Mouse (Mus musculus): Measurements from ENCODE around the gene Ppp3r1. TPM values are rescaled to one million over a fixed set of nuclear protein-coding genes. Genes with fewer than 3 reads are reported as not detected.
"Not testable (repeated sequence)": the region's sequence is repeated elsewhere in the genome, so short reads cannot be mapped to it uniquely, and the experiment has no call there.

The Ppp3r1 gene
- polyA plus RNA-seq, 1 experiment from 2014 or later, result 25.0 TPM

DNA sequence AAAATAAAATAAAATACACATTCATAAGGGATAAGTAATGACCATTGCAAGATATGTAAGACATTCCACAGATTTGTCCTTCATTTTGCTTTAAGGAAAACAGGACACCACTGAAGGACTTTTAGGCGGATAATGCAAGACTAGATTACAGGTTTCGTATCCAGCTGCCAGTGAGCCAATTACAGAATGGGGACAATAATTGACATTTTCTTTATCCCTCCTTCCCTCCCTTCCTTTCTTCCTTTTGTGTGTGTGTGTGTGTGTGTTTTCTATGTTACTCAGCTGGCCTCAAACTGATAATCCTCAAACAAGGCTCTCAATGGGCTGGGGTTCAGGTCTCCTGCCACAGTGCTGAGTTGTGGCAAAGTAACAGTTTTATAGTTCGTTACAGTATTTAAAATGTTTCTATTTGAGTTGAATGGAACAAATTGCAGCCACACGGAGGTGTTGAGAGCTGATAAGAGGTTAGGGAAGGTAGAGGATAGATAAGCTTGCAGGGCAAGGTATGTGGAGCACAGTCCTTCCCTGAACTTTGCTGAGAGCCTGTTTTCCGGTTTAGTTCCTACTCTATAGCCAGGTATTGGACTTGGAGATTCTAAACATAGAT is 53.9 kb downstream of the Ppp3r1 start:
- Histone ChIP-seq H3K36me3 (ENCODE audit: control insufficient read depth, insufficient read depth) (no peaks in the 10 kb centered on the region), H3K27ac (ENCODE audit: low read length) (peak overlapping the region; percentile 10; the same call in 1 of the 2 replicates), H3K4me1 (ENCODE audit: control insufficient read depth, low read depth, low read length) (peaks cover 14% of the 10 kb centered on the region), H3K27me3 (ENCODE audit: control insufficient read depth, insufficient read depth, low read depth, low read length) (no peaks in the 10 kb centered on the region), H3K9ac (ENCODE audit: low read depth, low read length) (peak overlapping the region; percentile 35), H3K4me2 (ENCODE audit: low read depth, low read length) (peak overlapping the region; percentile 86), H3K9me3 (replicated peaks; ENCODE audit: control insufficient read depth, low read length) (no peaks in the 10 kb centered on the region), H3K4me3 (ENCODE audit: low read depth, low read length) (peak overlapping the region; percentile 94)
- 0 out of 2 replicates have a peak, but pooled peaks have one; percentile 5 for ATAC-seq (ENCODE audit: low read depth)
- WGBS (ENCODE audit: insufficient replicate concordance), result 16% methylated on average over 5 of the region's 5 CpGs

DNA sequence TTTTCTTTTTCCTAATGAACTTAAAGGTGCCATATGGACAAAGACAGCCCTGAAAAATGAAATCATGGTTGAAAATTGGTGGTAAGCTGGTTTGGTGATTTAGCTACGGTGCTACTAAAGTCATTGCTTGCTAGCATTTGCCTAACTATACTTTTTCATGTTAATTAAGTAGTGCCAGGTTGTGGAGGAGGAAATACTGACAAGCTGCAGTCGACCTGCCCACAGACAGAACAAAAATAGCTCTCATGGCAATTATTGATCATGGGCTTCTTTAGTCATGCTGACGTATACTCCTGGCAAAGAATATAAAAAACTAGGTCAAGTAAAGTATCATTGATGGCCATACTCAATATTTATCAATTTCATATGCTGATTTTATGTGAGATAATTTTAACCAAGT is 56.4 kb downstream of the Ppp3r1 start:
- Histone ChIP-seq H3K9me3 (replicated peaks; ENCODE audit: control insufficient read depth, low read length) (no peaks in the 10 kb centered on the region), H3K27me3 (ENCODE audit: control insufficient read depth, insufficient read depth, low read depth, low read length) (no peaks in the 10 kb centered on the region), H3K9ac (ENCODE audit: low read depth, low read length) (no peak overlapping the region), H3K36me3 (ENCODE audit: control insufficient read depth, insufficient read depth) (no peaks in the 10 kb centered on the region), H3K4me3 (ENCODE audit: low read depth, low read length) (no peak overlapping the region), H3K4me2 (ENCODE audit: low read depth, low read length) (no peak overlapping the region), H3K4me1 (ENCODE audit: control insufficient read depth, low read depth, low read length) (peaks cover 11% of the 10 kb centered on the region), H3K27ac (ENCODE audit: low read length) (no peak overlapping the region)
- no peak for ATAC-seq (ENCODE audit: low read depth)
- 63% methylated on average over 3 of the region's 3 CpGs for WGBS (ENCODE audit: insufficient replicate concordance)

DNA sequence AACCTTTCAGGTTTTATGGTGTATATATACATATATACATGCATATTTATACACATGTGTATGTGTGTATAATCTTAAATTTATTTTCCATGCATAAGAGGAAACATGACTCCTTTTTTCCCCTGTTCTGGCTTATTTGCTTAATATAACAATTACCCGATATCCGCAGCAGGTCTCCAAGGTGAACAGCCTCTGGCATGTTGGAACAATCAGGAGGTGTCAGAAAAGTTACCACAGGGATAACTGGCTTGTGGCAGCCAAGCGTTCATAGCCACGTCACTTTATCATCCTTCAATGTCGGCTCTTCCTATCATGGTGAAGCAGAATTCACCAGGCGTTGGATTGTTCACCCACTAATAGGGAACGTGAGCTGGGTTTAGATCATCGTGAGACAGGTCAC is 62.1 kb downstream of the Ppp3r1 start:
- Histone ChIP-seq H3K4me3 (ENCODE audit: low read depth, low read length) (no peak overlapping the region), H3K27me3 (ENCODE audit: control insufficient read depth, insufficient read depth, low read depth, low read length) (no peaks in the 10 kb centered on the region), H3K4me1 (ENCODE audit: control insufficient read depth, low read depth, low read length) (no peaks in the 10 kb centered on the region), H3K9me3 (replicated peaks; ENCODE audit: control insufficient read depth, low read length) (no peaks in the 10 kb centered on the region), H3K36me3 (ENCODE audit: control insufficient read depth, insufficient read depth) (peaks cover 5% of the 10 kb centered on the region; the same call in 1 of the 2 replicates), H3K9ac (ENCODE audit: low read depth, low read length) (no peak overlapping the region), H3K27ac (ENCODE audit: low read length) (no peak overlapping the region), H3K4me2 (ENCODE audit: low read depth, low read length) (no peak overlapping the region)
- ATAC-seq (ENCODE audit: low read depth), result no peak
- 81% methylated on average over 8 of the region's 8 CpGs for WGBS (ENCODE audit: insufficient replicate concordance)

DNA sequence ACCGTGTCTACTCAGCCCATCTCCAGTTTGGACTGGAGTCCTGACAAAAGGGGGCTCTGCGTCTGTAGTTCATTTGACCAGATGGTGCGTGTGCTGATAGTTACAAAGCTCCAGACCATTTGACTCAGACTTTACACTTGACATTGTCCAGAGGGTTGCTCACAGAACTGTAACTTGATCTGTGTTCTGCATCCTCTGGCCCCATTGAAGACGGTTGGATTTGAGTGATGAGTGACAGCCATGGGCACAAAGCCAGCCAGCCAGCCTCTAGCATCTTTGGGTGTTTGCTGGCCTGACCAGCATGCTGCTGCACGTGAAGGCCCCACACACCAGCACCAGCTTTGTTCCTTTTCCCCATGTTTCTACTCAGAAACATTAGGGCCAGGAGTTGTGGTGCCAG is 73.7 kb downstream of the Ppp3r1 start:
- no peak overlapping the region for H3K4me2 ChIP-seq (ENCODE audit: low read depth, low read length)

DNA sequence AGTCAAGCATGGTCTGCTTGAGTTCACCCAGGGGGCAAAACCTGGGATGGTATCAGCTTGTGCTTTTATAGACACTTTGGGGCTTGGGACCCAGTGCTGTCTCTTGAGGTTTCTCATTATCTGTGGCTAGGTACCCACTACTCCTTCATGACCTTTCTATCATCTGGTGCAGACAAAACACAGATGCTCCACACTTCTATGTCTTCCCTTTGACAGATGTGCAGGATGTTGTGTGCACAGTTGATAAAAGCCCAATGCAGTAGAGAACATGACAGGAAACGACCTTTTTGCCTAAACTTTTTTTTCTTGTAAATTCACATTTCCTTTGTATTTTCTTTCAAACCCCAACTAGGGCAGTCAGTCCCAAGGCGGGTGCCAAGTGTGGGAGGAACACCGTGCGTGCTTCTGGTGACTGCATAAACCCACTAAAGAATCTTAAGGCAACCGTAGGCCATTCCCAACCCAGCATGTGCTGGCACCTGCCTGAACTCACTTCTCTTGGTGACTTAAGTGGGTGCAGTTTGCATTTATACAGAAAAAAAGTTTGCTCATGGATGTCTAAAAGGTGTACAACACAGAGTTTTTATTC is 77.5 kb downstream of the Ppp3r1 start:
- Histone ChIP-seq H3K4me1 (ENCODE audit: control insufficient read depth, low read depth, low read length) (no peaks in the 10 kb centered on the region; the same call in 1 of the 2 replicates), H3K27me3 (ENCODE audit: control insufficient read depth, insufficient read depth, low read depth, low read length) (no peaks in the 10 kb centered on the region), H3K9ac (ENCODE audit: low read depth, low read length) (no peak overlapping the region), H3K36me3 (ENCODE audit: control insufficient read depth, insufficient read depth) (peaks cover 4% of the 10 kb centered on the region; the same call in 1 of the 2 replicates), H3K27ac (ENCODE audit: low read length) (no peak overlapping the region), H3K4me3 (ENCODE audit: low read depth, low read length) (no peak overlapping the region), H3K4me2 (ENCODE audit: low read depth, low read length) (no peak overlapping the region), H3K9me3 (replicated peaks; ENCODE audit: control insufficient read depth, low read length) (no peaks in the 10 kb centered on the region)
- ATAC-seq (ENCODE audit: low read depth), result peak; percentile 55
- WGBS (ENCODE audit: insufficient replicate concordance), result 20% methylated on average over 5 of the region's 5 CpGs

More for the DNA sequence above, 73.7 kb downstream of the Ppp3r1 start:
- ATAC-seq (ENCODE audit: low read depth), result no peak
- H3K27me3 ChIP-seq (ENCODE audit: control insufficient read depth, insufficient read depth, low read depth, low read length), result no peaks in the 10 kb centered on the region
- H3K9me3 ChIP-seq (replicated peaks; ENCODE audit: control insufficient read depth, low read length), result no peaks in the 10 kb centered on the region
- H3K4me1 ChIP-seq (ENCODE audit: control insufficient read depth, low read depth, low read length), result no peaks in the 10 kb centered on the region; the same call in 1 of the 2 replicates
- 74% methylated on average over 5 of the region's 5 CpGs for WGBS (ENCODE audit: insufficient replicate concordance)
- H3K27ac ChIP-seq (ENCODE audit: low read length), result no peak overlapping the region
- peaks cover 8% of the 10 kb centered on the region for H3K36me3 ChIP-seq (ENCODE audit: control insufficient read depth, insufficient read depth)
- no peak overlapping the region for H3K9ac ChIP-seq (ENCODE audit: low read depth, low read length)
- no peak overlapping the region for H3K4me3 ChIP-seq (ENCODE audit: low read depth, low read length)

DNA sequence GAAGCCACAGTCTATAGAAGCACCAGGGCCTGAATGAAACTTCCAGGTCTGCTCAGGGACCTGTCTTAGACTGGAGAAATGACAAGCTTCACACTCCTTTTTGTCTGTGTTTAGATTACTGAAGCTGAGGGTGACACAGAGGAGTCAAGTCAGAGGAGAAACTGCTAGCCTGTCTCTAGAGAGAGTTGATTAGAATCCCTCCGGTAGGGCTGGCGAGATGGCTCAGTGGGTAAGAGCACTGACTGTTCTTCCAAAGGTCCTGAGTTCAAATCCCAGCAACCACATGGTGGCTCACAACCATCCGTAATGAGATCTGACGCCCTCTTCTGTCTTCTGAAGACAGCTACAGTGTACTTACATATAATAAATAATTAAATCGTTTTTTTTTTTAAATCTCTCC is 79.5 kb downstream of the Ppp3r1 start:
- H3K36me3 ChIP-seq (ENCODE audit: control insufficient read depth, insufficient read depth); H3K4me3 ChIP-seq (ENCODE audit: low read depth, low read length); H3K9me3 ChIP-seq (replicated peaks; ENCODE audit: control insufficient read depth, low read length); ATAC-seq (ENCODE audit: low read depth); H3K4me1 ChIP-seq (ENCODE audit: control insufficient read depth, low read depth, low read length); H3K27me3 ChIP-seq (ENCODE audit: control insufficient read depth, insufficient read depth, low read depth, low read length); H3K9ac ChIP-seq (ENCODE audit: low read depth, low read length); H3K4me2 ChIP-seq (ENCODE audit: low read depth, low read length); H3K27ac ChIP-seq (ENCODE audit: low read length): not testable (repeated sequence)
- WGBS (ENCODE audit: insufficient replicate concordance), result 70% methylated on average over 5 of the region's 5 CpGs

DNA sequence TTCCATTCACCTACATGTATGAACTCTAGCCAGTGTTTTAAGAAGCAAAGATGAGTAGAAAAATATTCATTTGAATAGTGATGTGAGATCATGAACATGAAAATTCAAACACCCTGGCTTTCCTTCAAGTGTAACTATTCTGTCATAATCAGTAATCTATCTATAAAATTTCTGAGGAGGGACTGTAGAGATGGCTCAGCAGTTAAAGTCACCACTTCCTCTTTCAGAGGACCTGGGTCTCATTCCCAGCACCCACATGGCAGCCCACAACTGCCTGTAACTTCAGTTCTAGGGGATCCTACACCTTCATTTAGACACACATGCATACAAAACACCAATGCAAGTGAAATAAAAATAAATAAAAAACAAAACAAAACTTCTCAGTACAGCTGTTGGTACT is 89.7 kb downstream of the Ppp3r1 start:
- ATAC-seq (ENCODE audit: low read depth), result no peak
- no peaks in the 10 kb centered on the region for H3K4me1 ChIP-seq (ENCODE audit: control insufficient read depth, low read depth, low read length)
- no peak overlapping the region for H3K27ac ChIP-seq (ENCODE audit: low read length)
- H3K4me2 ChIP-seq (ENCODE audit: low read depth, low read length), result no peak overlapping the region
- no peaks in the 10 kb centered on the region for H3K9me3 ChIP-seq (replicated peaks; ENCODE audit: control insufficient read depth, low read length)
- no peak overlapping the region for H3K4me3 ChIP-seq (ENCODE audit: low read depth, low read length)
- no peaks in the 10 kb centered on the region for H3K27me3 ChIP-seq (ENCODE audit: control insufficient read depth, insufficient read depth, low read depth, low read length)
- no peaks in the 10 kb centered on the region for H3K36me3 ChIP-seq (ENCODE audit: control insufficient read depth, insufficient read depth)
- no peak overlapping the region for H3K9ac ChIP-seq (ENCODE audit: low read depth, low read length)

Other genes starting within 250 kb of the Ppp3r1 start
- gene Fbxo48, start 207.9 kb upstream of the Ppp3r1 start, polyA plus RNA-seq (2015; fragmentation: Nextera tagmentation; extraction: Ambion mirVana), result 1.5 and 1.9 TPM in 2 replicates
- gene Cnrip1, start 107.7 kb upstream of the Ppp3r1 start, polyA plus RNA-seq (2015; fragmentation: Nextera tagmentation; extraction: Ambion mirVana), result 2.9 and 3.0 TPM in 2 replicates
- 17.6 and 18.3 TPM in 2 replicates for gene Plek, start 106.9 kb upstream of the Ppp3r1 start, polyA plus RNA-seq (2015; fragmentation: Nextera tagmentation; extraction: Ambion mirVana)
- gene Wdr92, start 22.8 kb downstream of the Ppp3r1 start, polyA plus RNA-seq (2015; fragmentation: Nextera tagmentation; extraction: Ambion mirVana), result 7.9 and 9.4 TPM in 2 replicates
- 21.5 and 28.5 TPM in 2 replicates for gene Pno1, start 52.3 kb downstream of the Ppp3r1 start, polyA plus RNA-seq (2015; fragmentation: Nextera tagmentation; extraction: Ambion mirVana)
- 34.4 and 41.2 TPM in 2 replicates for gene C1d, start 98.3 kb downstream of the Ppp3r1 start, polyA plus RNA-seq (2015; fragmentation: Nextera tagmentation; extraction: Ambion mirVana)

Measured in liver, embryonic 16.5 days (tissue).